9 mouse cellular contexts compared by ENCODE assay signal in the genomic region with DNA sequence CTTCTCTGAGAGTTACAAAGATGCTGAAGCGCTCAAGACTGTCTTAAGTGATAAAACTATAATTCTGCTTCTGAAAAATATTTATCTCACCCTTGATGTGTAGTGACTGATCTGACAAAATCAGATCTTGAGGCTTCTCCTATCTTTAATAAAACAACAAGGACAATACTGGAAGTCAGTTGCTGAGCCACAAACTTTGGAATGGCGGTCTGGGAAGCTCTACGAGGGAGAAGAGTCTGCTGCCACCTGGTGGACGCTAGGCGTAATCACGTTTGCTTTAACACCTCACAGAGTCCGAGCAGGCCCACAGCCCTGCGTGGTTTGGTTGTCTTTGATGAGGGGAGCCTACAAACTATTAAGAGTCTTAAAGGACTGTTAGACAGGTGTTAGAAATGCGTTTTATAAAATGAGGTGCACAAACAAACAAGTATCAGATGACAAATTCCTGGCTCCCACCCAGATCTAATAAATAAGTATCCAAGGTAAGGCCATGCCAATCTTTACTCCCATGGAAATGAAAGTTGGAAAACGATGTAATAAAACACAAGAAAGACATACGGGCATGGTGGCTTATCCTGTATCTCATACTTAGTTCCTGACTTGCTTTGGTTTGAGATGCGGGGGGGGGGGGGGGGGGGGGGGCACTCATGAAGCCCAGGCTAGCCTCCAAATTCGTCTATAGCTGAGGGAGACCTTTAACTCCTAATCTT.
DNase-seq lines count a peak whose midpoint lies in the region; ATAC-seq and TF ChIP-seq lines count a peak whose summit lies in the region.
"Had no signal": no experiment of that assay in that cellular context is flagged by ENCODE, and none has a peak within 500 bp of the region (broad histone marks: within the 10 kb centered on the region; RNA-seq: fewer than 3 reads in every experiment).

No protein-coding gene starts in this region.

- no peaks in the 10 kb centered on the region for H3K36me3 ChIP-seq in midbrain, embryonic 14.5 days (ENCODE audit: control insufficient read depth, insufficient read depth, low read length)
- H3K36me3 ChIP-seq: embryonic facial prominence, embryonic 12.5 days had no signal

- H3K9ac ChIP-seq in midbrain, embryonic 14.5 days (replicated peaks; ENCODE audit: low read length) = no peak overlapping the region
- H3K9ac ChIP-seq: embryonic facial prominence, embryonic 12.5 days had no signal

- ATAC-seq in midbrain, embryonic 14.5 days (ENCODE audit: low FRiP score, low TSS enrichment) = 0 out of 2 replicates have a peak, but pooled peaks have one; percentile 70

- TF ChIP-seq CTCF in cortical plate, adult 2 months (IDR thresholded peaks at IDR 0.05; ENCODE audit: extremely low read depth, insufficient read depth, low read length) = peak; percentile 89

- H3K9me3 ChIP-seq in midbrain, embryonic 14.5 days (ENCODE audit: control insufficient read depth, low read length) = no peaks in the 10 kb centered on the region
- H3K9me3 ChIP-seq: embryonic facial prominence, embryonic 12.5 days had no signal

- no peaks in the 10 kb centered on the region for H3K27me3 ChIP-seq in midbrain, embryonic 14.5 days (ENCODE audit: control insufficient read depth, insufficient read depth, low read length)
- H3K27me3 ChIP-seq: embryonic facial prominence, embryonic 12.5 days had no signal

- peak; percentile 94 for DNase-seq in 3T3-L1 (ENCODE audit: low read depth, low spot score)
- peak; percentile 81 to 93 for DNase-seq in adrenal gland, adult (ENCODE audit: inconsistent age in 2 of 2, low spot score in 1 of 2)
- peak; percentile 57 to 74 for DNase-seq in gastrocnemius, postnatal 4 days (ENCODE audit: low spot score in 2 of 2)
- peak; percentile 52 for DNase-seq in kidney, adult 11 months
- peak; percentile 68 to 76 for DNase-seq in left cerebral cortex, postnatal 25 days (ENCODE audit: low spot score in 2 of 2)
- peak; percentile 93 for DNase-seq in midbrain, embryonic 14.5 days
- peak; percentile 19 to 76 for DNase-seq in spleen, postnatal 4 days (ENCODE audit: low spot score in 2 of 2)

- TF ChIP-seq POLR2A in cortical plate, adult 2 months (IDR thresholded peaks at IDR 0.05; ENCODE audit: extremely low read depth, insufficient read depth, low read length) = no peak

- H3K4me2 ChIP-seq in midbrain, embryonic 14.5 days (ENCODE audit: low read length) = no peak overlapping the region
- H3K4me2 ChIP-seq: embryonic facial prominence, embryonic 12.5 days had no signal

- no peak overlapping the region for H3K27ac ChIP-seq in cortical plate, adult 2 months (ENCODE audit: insufficient read depth, low read length)
- H3K27ac ChIP-seq in midbrain, embryonic 14.5 days (replicated peaks; ENCODE audit: low read depth, low read length) = no peak overlapping the region
- H3K27ac ChIP-seq: embryonic facial prominence, embryonic 12.5 days had no signal

- H3K4me3 ChIP-seq in cortical plate, adult 2 months (ENCODE audit: insufficient read depth, low read length) = no peak overlapping the region
- no peak overlapping the region for H3K4me3 ChIP-seq in midbrain, embryonic 14.5 days (replicated peaks; ENCODE audit: low read depth, low read length)
- H3K4me3 ChIP-seq: embryonic facial prominence, embryonic 12.5 days had no signal

- H3K4me1 ChIP-seq in cortical plate, adult 2 months (ENCODE audit: control insufficient read depth, insufficient read depth, low read length) = no peaks in the 10 kb centered on the region
- H3K4me1 ChIP-seq in midbrain, embryonic 14.5 days (ENCODE audit: control insufficient read depth, insufficient read depth, low read length) = no peaks in the 10 kb centered on the region

- intact Hi-C loops in left cerebral cortex, postnatal 25 days (cut with DNase I) = loop anchor here (2.0 to 5.0 kb wide), 3 partner anchors 54 to 165 kb away; a partner anchor contains a TSS

- 35% methylated on average over 13 of the region's 13 CpGs for WGBS in midbrain, embryonic 14.5 days
